Mouse (Mus musculus): ENCODE results near the gene Frmd4a.
"Not testable (repeated sequence)": the region's sequence is repeated elsewhere in the genome, so short reads cannot be mapped to it uniquely, and the experiment has no call there.

The Frmd4a gene

GRCm38 (mm10) chr2:4560516-4560915 lies 543.0 kb downstream of the Frmd4a start:
- not testable (repeated sequence) for DNase-seq

GRCm38 (mm10) chr2:4561196-4561595 lies 543.7 kb downstream of the Frmd4a start:
- no peak for DNase-seq

GRCm38 (mm10) chr2:4562373-4562772 lies 544.9 kb downstream of the Frmd4a start:
- no peak for DNase-seq

- no peak for DNase-seq
Observed at GRCm38 (mm10) chr2:4562826-4563225, 545.3 kb downstream of the Frmd4a start.

GRCm38 (mm10) chr2:4563322-4563721 lies 545.8 kb downstream of the Frmd4a start:
- no peak for DNase-seq

GRCm38 (mm10) chr2:4566260-4566955 lies 548.9 kb downstream of the Frmd4a start:
- DNase-seq: no peak

GRCm38 (mm10) chr2:4566956-4567680 lies 549.6 kb downstream of the Frmd4a start:
- DNase-seq: no peak

- DNase-seq: no peak
Observed at GRCm38 (mm10) chr2:4568967-4569366, 551.5 kb downstream of the Frmd4a start.

- peak; percentile 76 for DNase-seq
Observed at GRCm38 (mm10) chr2:4570186-4570861, 552.8 kb downstream of the Frmd4a start.

- DNase-seq: peak; percentile 52
Observed at GRCm38 (mm10) chr2:4572498-4573263, 555.2 kb downstream of the Frmd4a start.

GRCm38 (mm10) chr2:4573386-4573785 lies 555.9 kb downstream of the Frmd4a start:
- no peak for DNase-seq

GRCm38 (mm10) chr2:4574251-4574650 lies 556.7 kb downstream of the Frmd4a start:
- no peak for DNase-seq

- DNase-seq: no peak
Observed at GRCm38 (mm10) chr2:4575163-4575562, 557.6 kb downstream of the Frmd4a start.

- DNase-seq: no peak
Observed at GRCm38 (mm10) chr2:4575975-4576374, 558.5 kb downstream of the Frmd4a start.

GRCm38 (mm10) chr2:4578291-4578690 lies 560.8 kb downstream of the Frmd4a start:
- no peak for DNase-seq

- DNase-seq: no peak
Observed at GRCm38 (mm10) chr2:4579357-4580068, 562.0 kb downstream of the Frmd4a start.

- DNase-seq: no peak
Observed at GRCm38 (mm10) chr2:4580666-4581065, 563.1 kb downstream of the Frmd4a start.

GRCm38 (mm10) chr2:4582930-4583329 lies 565.4 kb downstream of the Frmd4a start:
- DNase-seq: no peak

GRCm38 (mm10) chr2:4584252-4584651 lies 566.7 kb downstream of the Frmd4a start:
- no peak for DNase-seq

GRCm38 (mm10) chr2:4586245-4586644 lies 568.7 kb downstream of the Frmd4a start:
- peak; percentile 27 for DNase-seq

GRCm38 (mm10) chr2:4587685-4588409 lies 570.3 kb downstream of the Frmd4a start:
- DNase-seq: no peak

GRCm38 (mm10) chr2:4591647-4592046 lies 574.1 kb downstream of the Frmd4a start:
- DNase-seq: no peak
